Mouse (Mus musculus): ENCODE measurements at regions not wholly inside any gene's neighbourhood (a gene's known extent, or its start where the extent isn't known, plus 50 kb on each side); places are given as distances from the start of the nearest gene placed in this dataset.

GRCm38 (mm10) chr1:73725486-73725885 lies 398.8 kb downstream of the Tns1 start:
- TF ChIP-seq POLR2A (IDR thresholded peaks at IDR 0.05; ENCODE audit: borderline replicate concordance, insufficient read depth, low read length): no peak
- TF ChIP-seq CTCF (IDR thresholded peaks at IDR 0.05; ENCODE audit: borderline replicate concordance, insufficient read depth, low read depth, low read length): no peak

Measured in cerebellum, adult 2 months (tissue).